Mouse (Mus musculus) lung, postnatal 14 days (tissue): Measurements from ENCODE around the gene Ttc3.

Source experiments
- DNase-seq: peaks from one replicate; pipeline ENCODE4 v3.0.0; 2021

The Ttc3 gene

DNA sequence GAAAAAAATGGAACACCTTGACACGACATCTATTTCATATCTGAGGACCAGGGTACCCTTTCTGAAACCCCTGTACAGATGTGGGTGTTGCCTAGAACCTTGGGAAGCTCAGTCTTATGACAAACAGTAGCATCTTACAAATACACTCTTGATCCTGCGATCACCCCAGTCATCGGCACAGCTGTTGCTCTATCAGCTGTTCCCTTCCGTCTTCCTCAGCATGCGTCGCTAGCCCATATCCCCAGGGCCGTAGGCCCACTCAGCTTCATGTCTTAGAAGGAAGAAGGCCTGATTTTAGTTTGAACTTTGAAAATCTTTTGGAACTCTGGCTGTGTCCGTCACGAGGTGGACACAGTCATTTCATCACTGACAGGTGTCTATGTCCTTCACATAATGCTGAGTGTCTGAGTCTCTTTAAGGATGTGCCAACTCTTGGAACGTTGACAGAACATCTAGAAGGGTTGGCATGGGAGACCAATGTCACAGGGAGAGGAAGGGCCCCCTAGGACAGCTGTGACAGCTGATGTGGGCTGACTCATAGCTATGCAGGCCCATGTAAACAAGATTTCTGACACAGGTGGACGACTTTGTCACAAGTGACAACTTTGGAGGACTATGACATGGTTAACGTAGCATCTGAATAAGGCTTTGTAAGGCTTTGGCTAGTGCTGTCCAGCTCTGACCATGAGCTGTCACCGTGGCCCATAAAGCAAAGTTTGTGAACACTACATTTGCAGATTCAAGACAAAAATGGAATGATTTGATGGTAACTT lies 9.7 kb upstream of the Ttc3 start:
- DNase-seq: no peak

- peak; percentile 29 for DNase-seq
Measured at GRCm38 (mm10) chr16:94362174-94362873, 8.1 kb upstream of the Ttc3 start.

- no peak for DNase-seq
Measured at GRCm38 (mm10) chr16:94363814-94364213, 6.6 kb upstream of the Ttc3 start.

GRCm38 (mm10) chr16:94365435-94365834 lies 5.0 kb upstream of the Ttc3 start:
- no peak for DNase-seq

DNA sequence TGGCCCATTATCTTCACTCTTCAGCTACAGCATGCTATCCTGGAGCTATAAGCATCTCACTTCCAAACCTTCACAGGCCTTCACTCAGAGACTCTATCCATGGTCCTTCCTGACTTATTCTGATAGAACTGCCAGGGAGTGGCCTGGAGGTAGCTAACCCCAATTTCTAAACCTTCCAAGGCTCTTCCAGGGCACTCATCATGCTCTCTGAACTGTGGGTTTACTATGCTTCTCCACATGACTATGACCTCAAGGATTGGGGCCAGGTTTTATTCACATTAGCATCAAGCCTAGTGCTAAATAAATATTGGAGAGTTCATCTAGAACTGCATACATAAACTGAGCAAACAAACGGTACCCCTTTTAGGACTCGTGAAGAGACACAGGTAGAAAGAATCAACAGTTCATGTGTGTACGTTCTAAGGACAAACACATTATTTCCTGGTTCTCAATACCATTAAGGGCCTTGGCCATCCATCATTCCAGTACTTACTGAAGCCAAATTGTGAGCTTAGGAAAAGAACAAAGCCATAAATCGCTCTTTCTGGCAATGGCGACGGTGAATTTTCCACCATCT lies 734 bp upstream of the Ttc3 start:
- no peak for DNase-seq

GRCm38 (mm10) chr16:94370915-94371300 lies 490 bp downstream of the Ttc3 start:
- DNase-seq: peak; percentile 72

GRCm38 (mm10) chr16:94371301-94371931 lies 998 bp downstream of the Ttc3 start, which contains the start of gene Pigp:
TSS of gene Pigp (minus strand) at chr16:94371842.
- DNase-seq: peak; percentile 41

- no peak for DNase-seq
Measured at GRCm38 (mm10) chr16:94379386-94379785, 9.0 kb downstream of the Ttc3 start.

GRCm38 (mm10) chr16:94383277-94383676 lies 12.9 kb downstream of the Ttc3 start:
- no peak for DNase-seq

- DNase-seq: no peak
Measured at GRCm38 (mm10) chr16:94387690-94388089, 17.3 kb downstream of the Ttc3 start.

- no peak for DNase-seq
Measured at GRCm38 (mm10) chr16:94392299-94392698, 21.9 kb downstream of the Ttc3 start.

DNA sequence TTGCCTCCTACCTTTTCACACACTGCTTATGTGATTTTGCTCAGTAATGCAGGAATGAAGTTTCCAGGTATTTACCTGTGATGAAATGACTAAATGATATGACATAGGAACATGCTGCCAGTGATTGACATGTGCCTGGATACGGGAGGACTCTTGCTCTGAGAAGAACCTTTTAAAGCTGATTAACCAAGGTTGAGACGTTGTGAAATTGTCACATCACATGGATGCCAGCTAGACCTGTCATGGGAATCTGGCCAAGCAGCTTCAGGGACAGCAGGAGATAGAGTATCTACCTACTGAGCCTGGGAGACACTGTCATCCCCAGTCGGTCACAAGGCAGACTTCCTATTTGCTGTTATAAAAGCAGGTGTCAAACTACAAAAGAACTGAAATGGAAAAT lies 24.6 kb downstream of the Ttc3 start:
- DNase-seq: no peak

DNA sequence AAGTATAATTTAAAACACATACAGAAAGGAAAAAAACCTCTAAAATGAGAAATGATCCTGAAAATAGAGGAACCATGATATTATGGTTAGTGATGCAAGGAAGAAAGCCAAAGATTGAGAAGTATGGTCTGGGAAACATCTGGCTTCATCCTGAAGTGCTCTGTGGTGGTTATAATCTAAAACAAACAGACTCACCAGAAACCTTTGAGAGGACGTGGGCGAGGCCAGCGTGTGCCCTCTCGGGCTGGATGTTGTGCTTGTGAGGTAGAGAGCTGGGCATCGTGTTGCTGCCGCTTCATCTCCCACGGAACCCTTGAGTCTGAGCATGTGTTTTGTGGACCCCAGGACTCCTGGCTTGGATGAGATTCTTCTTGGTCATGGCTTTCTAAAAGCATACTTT lies 26.2 kb downstream of the Ttc3 start:
- DNase-seq: no peak

GRCm38 (mm10) chr16:94399141-94399540 lies 28.7 kb downstream of the Ttc3 start:
- no peak for DNase-seq

GRCm38 (mm10) chr16:94401636-94402035 lies 31.2 kb downstream of the Ttc3 start:
- no peak for DNase-seq

- DNase-seq: peak; percentile 27
Measured at GRCm38 (mm10) chr16:94402185-94402584, 31.8 kb downstream of the Ttc3 start.

GRCm38 (mm10) chr16:94411287-94411686 lies 40.9 kb downstream of the Ttc3 start:
- no peak for DNase-seq

DNA sequence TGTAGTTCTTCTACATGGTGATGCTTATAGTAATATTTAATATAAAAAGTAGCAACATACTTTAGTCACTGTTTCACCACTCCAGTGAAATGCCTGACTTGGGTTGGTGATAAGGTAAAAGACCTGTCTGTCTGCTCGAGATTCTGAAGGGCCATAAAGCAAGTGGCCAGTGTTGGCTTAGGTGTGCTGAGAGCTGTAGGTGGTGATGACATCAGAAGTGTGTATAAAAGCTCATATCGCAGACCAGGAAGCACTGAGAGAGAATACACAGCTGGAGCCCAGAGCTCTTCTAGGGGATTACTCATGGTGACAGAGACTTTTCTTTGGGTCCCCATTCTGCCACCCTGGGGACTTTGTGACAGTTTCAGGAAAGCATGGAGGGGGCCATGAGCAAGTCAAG lies 41.8 kb downstream of the Ttc3 start:
- DNase-seq: no peak

GRCm38 (mm10) chr16:94412760-94413159 lies 42.3 kb downstream of the Ttc3 start:
- no peak for DNase-seq

DNA sequence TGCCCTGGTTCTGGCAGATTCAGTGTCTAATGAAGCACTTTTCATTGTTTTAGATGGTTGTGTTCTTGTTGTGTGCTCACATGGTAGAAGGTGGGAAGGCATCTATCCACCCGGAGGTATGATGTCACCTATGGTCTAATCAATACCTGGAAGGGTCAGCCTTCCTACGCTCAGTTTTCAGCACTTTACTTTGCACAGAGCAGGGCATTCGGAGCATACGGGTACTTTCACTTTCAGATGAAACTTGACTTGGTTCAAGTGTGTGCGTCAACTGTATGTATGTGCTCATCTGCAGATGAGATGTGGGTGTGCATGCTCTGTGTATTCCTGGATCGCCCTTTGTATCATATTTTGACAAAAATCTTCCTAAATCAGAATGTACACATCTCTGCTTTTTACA lies 43.7 kb downstream of the Ttc3 start:
- no peak for DNase-seq

GRCm38 (mm10) chr16:94420498-94420897 lies 50.1 kb downstream of the Ttc3 start:
- DNase-seq: no peak

DNA sequence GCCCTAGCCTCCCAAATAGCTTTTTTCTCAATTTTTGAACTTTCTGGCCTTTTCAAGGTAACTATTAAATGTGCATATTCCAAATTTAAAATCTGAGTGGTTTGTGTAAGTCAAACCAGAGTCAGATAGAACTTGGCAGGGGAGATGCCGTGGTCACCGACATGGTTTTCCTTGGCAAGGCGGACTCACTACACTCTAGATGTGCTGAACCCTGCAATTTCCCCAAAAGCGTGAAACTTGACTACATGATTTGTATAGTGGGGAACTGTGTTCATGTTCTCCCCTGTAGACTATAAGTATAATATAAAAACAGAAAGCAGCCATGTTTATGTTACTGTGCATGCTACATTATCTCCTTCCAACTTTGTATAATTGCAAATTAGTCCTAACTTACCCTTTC lies 58.5 kb downstream of the Ttc3 start:
- no peak for DNase-seq

DNA sequence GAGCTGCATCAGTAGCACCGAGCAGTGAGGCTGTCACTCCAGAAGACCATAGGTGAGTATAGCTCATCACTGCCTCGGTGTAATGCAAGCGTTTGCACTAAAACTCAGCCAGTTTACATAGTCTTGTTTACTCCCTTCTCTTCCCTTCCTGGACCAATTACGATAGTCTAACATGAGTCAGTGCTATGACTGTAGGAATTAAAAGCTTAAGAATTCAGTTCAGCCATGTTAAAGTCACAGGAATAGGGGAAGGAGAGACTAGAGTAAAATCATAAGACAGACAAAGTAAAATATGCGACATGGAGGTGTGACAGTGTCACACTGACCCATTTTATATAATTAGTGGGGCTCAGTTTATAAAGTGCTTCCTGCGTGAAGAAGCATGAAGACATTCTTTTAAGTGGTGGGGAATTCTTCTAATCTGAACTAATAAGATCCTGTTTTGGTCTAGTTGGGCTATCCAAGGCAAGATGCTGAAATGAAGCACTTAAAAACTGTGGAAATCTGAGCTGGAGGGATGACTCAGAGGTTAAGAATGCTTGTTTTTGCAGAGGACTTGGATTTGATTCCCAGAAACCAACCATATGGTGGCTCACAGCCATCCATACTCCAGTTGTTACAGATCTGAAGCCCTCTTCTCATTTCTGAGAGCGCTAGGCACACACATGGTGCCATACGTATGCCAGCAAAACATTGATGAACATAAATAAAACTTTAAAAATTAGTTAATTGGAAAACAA lies 65.2 kb downstream of the Ttc3 start:
- no peak for DNase-seq
